Mouse (Mus musculus): ENCODE measurements at regions not wholly inside any gene's neighbourhood (a gene's known extent, or its start where the extent isn't known, plus 50 kb on each side); places are given as distances from the start of the nearest gene placed in this dataset.
A peak's percentile ranks its signal among the peaks of the same experiment; 100 is the strongest.
"Not testable (repeated sequence)": the region's sequence is repeated elsewhere in the genome, so short reads cannot be mapped to it uniquely, and the experiment has no call there.

DNA sequence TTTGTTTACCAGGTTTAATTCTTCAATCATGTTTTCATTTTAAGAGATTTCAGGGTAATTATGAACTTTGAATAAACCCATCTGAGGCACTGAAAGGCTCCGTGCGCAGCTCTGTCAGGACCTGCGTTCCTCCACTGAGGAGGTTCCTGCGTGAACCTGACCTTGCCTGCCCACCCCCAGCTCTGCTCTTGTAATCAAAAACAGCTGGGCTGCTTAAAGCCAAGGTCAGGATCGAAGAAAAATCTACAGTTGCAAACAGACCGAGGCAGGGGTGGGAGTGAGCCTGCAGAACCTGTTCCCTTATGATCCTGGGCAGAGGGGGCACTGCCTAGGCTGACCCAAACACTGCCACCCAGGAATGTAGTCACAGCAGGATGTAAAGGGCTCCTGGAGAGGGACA, 134.8 kb upstream of the Bcor start:
- ATAC-seq (ENCODE audit: low TSS enrichment) = no peak

DNA sequence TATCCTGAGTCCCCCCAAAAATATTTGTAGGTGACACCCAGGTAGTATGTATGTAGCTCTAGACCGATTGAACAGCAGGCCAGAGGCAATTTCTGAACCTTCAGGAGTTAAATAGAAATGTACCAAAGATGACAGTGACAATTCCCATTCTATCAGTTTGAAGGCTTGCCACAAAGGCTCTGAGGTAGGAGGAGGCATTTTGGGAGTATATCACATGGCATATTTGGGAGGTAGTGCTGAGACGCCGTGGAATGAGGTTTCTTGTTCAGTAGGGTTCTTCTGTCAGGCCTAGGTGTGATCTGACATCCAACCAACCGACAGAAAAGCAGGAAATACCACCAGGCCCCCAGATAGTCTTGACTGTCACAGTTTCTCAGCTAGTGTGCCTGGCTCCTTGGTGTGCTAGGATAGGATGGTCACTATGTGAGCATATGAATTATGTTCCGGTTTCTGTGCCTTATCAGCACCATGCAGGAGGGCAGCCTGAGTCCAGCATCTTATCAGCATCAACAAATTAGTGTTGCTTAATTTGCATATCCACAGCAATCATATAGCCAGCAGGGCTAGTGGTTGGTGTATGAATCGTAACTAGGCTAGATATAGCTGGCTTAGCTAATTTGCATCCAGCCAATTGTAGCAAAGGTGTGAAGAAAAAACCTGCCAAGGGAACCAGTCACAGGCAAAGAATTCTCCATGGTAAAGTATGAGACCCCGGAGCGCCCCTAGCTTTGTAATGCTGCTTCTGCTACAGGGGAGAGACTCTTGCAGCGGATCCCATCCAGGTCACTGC, 136.3 kb upstream of the Bcor start:
- peak; percentile 61 for ATAC-seq (ENCODE audit: low TSS enrichment)

DNA sequence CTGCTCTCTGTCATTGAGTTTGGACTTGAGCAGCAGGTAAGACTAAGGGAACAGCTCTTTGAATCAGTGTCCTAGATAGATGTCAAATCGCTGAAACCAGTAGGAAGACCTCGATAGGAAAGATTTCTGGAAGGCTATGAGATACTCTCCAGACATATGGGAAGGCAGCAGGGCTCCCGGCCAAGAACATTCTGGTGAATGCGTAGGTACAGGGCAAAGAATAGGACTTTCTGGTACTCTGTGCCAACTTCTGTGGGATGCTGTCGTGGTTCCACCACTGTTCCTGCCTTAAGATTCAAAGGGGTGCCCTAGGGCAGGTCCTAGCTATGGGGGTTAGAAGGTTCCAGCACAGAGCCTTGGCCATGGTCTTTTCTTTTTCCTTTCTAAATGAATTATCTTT, 138.5 kb upstream of the Bcor start:
- peak; percentile 83 for ATAC-seq (ENCODE audit: low TSS enrichment)

DNA sequence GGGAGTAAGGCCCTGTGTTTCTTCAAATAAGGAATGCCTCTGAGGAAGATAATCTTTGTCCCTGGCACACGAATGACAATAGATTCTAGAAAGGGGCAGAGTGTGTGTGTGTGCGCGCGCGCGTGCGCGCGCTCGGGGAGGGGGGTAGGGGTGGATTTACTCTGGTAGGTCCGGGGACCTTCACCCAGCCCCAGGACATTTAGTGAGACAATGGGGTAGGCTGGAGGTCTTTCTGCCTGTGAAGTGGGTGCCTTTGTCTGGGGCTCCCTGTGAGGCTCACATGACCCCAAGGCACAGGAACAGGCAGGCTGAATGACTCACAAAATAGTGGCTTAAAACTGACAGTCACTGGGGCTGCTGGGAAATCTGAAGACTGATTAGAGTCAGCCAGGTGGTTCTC, 139.1 kb upstream of the Bcor start:
- no peak for ATAC-seq (ENCODE audit: low TSS enrichment)

GRCm38 (mm10) chrX:12304678-12305077, 144.5 kb upstream of the Bcor start:
- peak; percentile 88 for ATAC-seq (ENCODE audit: low TSS enrichment)

DNA sequence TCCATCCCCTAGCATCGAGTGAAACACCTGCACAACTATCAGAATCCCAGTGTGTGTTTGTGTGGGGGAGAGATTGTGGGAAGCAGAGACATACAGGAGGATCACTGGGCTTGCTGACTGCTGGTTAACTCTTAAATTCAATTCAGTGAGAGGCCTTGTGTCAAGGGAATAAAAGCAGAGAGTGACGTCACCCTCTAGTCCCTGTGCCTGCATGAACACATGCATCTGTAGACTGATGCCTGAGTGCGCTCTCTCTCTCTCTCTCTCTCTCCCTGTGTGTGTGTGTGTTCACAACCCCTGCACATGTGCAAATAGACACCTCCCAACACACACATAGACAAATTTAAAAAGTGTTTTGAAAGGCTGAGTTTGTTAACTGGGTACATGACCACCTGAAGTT, 146.8 kb upstream of the Bcor start:
- ATAC-seq (ENCODE audit: low TSS enrichment) = no peak

GRCm38 (mm10) chrX:12312534-12312933, 152.4 kb upstream of the Bcor start:
- ATAC-seq (ENCODE audit: low TSS enrichment) = no peak

DNA sequence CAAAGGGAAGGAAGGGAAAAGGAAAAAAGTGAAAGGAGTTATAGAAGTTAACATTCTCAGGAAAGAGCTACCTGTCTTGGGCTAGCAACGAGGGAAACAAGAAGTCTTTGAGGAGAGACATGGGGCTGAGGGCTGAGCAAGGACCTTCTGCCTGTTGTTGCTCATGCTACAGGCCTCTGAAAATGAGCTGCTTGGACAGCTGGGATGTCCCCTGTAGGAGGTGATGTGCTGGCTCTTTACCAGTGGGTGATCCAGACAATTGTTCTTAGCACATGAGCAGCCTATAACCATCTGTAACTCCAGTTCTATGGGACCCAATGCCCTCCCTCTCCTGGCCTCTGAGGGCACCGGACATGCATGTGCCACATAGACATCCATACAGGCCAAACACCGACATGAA, 155.5 kb upstream of the Bcor start:
- ATAC-seq (ENCODE audit: low TSS enrichment) = no peak

DNA sequence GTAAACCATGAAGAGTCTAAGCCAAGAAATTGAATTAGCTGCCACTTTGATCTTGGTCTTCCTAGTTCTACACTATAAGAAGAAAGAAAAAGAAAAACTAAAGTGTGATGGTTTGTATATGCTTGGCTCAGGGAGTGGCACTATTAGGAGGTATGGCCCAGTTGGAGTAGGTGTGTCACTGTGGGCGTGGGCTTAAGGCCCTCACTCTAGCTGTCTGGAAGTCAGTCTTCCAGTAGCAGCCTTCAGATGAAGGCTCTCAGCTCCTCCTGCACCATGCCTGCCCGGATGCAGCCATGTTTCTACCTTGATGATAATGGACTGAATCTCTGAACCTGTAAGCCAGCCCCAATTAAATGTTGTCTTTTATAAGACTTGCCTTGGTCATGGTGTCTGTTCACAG, 157.3 kb upstream of the Bcor start:
- not testable (repeated sequence) for ATAC-seq (ENCODE audit: low TSS enrichment)

DNA sequence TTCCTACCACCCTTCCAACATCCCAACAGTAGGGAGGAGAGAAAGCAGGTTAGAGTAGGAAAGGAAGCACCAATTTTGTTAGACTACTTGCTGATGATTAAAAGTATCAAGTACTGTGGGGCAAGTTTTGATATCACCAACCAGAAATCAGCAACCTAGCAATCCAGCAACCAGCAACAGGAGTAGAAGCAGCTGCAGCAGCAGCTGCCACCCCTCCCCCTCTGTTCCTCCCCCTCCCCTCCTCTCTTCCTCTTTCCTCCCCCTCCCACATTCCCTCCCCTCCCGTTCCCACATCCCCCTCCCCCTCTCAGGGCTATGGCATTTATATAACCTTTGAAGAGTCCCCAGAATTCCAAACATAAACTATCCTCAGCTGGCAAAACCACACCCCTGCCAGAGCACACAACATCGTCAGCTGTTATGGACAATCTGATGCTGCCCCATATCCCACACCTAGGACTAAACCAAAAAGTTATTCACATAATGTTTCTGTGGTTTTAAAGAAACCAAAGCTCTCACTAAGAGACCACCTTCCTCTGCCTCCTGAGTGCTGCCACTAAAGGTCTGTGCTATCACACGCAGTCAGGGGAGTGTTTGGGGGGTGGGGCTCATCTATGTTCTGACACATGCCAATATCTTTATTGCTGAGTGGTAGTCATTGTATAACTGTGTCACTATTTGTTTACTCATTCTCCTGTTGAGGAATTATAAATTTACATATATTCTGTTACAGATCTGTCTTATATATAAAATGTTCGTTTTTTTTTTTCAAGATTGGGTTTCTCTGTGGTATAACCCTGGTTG, 158.9 kb upstream of the Bcor start:
- no peak for ATAC-seq (ENCODE audit: low TSS enrichment)

GRCm38 (mm10) chrX:12322453-12322852, 162.3 kb upstream of the Bcor start:
- no peak for ATAC-seq (ENCODE audit: low TSS enrichment)

GRCm38 (mm10) chrX:12323268-12323667, 163.1 kb upstream of the Bcor start:
- ATAC-seq (ENCODE audit: low TSS enrichment) = no peak

GRCm38 (mm10) chrX:12323812-12324211, 163.7 kb upstream of the Bcor start:
- no peak for ATAC-seq (ENCODE audit: low TSS enrichment)

GRCm38 (mm10) chrX:12327464-12327863, 167.3 kb upstream of the Bcor start:
- no peak for ATAC-seq (ENCODE audit: low TSS enrichment)

- peak; percentile 79 for ATAC-seq (ENCODE audit: low TSS enrichment)
Measured at GRCm38 (mm10) chrX:12340561-12340960, 180.4 kb upstream of the Bcor start.

GRCm38 (mm10) chrX:12341356-12341965, 181.3 kb upstream of the Bcor start:
- no peak for ATAC-seq (ENCODE audit: low TSS enrichment)

- no peak for ATAC-seq (ENCODE audit: low TSS enrichment)
Measured at GRCm38 (mm10) chrX:12344805-12345555, 184.8 kb upstream of the Bcor start.

DNA sequence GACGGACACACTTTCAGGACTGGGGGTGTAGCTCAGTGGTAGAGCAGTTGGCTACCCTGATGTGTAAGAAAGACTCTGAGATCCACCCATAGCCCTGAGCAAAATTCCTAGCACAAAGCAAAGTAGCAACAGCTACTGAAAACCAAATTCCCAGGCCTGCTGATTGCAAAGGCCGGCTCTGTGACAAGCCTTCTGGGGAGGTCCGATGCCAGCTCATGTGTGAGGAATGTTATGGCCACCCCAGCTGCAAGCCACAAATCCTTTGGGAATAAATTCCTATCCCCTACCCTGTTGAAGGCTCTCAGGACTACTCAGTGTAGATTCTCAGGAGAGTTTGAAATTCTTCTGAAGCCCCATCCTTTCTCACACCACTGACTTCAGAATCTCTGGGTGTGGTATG, 186.7 kb upstream of the Bcor start:
- ATAC-seq (ENCODE audit: low TSS enrichment) = no peak

GRCm38 (mm10) chrX:12348117-12348516, 188.0 kb upstream of the Bcor start:
- ATAC-seq (ENCODE audit: low TSS enrichment) = no peak

GRCm38 (mm10) chrX:12354875-12355274, 194.7 kb upstream of the Bcor start:
- no peak for ATAC-seq (ENCODE audit: low TSS enrichment)

DNA sequence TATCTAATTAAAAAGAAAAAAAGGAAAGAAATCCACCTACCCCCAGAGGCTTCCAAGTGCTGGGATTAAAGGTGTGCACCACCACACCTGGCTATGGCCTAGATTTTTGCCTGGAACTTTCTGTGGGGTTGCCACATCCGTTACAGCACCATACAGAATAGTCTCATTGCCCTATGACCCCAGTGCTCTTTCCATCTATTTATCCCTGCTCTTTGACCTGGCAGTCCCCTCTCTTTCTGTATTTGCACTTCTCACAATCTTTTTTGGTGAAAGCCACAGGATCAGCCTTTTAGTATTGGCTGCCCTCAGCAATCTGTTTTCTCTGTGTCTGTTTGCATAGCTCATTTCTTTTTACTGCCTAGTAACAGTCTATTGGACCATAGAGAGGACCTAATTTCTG, 197.9 kb upstream of the Bcor start:
- ATAC-seq (ENCODE audit: low TSS enrichment) = no peak

All from frontal cortex, adult (tissue).